Mouse (Mus musculus): ENCODE data around the gene Lix1. TPM values are rescaled to one million over a fixed set of nuclear protein-coding genes. Genes with fewer than 3 reads are reported as not detected.

Lix1 gene
- polyA plus RNA-seq, 1 experiment from 2014 or later: 4.8 TPM

GRCm38 (mm10) chr17:17408137-17408536 is 5.7 kb downstream of the Lix1 start:
- no peak overlapping the region for H3K9ac ChIP-seq (ENCODE audit: low read length)
- no peak for DNase-seq (ENCODE audit: low spot score)
- WGBS: 73% methylated on average over 6 of the region's 6 CpGs

GRCm38 (mm10) chr17:17408720-17409478 is 6.4 kb downstream of the Lix1 start:
- ATAC-seq (ENCODE audit: low FRiP score, low TSS enrichment) (no peak), DNase-seq (ENCODE audit: low spot score) (no peak)
- Histone ChIP-seq H3K4me1 (replicated peaks; ENCODE audit: control insufficient read depth, insufficient read depth) (no peaks in the 10 kb centered on the region), H3K27me3 (ENCODE audit: control insufficient read depth, insufficient read depth, low read length) (no peaks in the 10 kb centered on the region), H3K9ac (ENCODE audit: low read length) (no peak overlapping the region), H3K36me3 (ENCODE audit: control insufficient read depth, insufficient read depth, low read length) (no peaks in the 10 kb centered on the region), H3K4me2 (replicated peaks; ENCODE audit: low read depth) (no peak overlapping the region), H3K4me3 (ENCODE audit: low read depth, low read length) (no peak overlapping the region), H3K27ac (replicated peaks) (no peak overlapping the region), H3K9me3 (ENCODE audit: control insufficient read depth, low read length) (no peaks in the 10 kb centered on the region)
- 81% methylated on average over 6 of the region's 6 CpGs for WGBS
- TF ChIP-seq CTCF (IDR thresholded peaks at IDR 0.05; ENCODE audit: low read depth) (no peak), EP300 (optimal IDR thresholded peaks at IDR 0.05) (no peak)

More at GRCm38 (mm10) chr17:17408137-17408536, 5.7 kb downstream of the Lix1 start:
- H3K4me3 ChIP-seq (ENCODE audit: low read depth, low read length): no peak overlapping the region
- no peaks in the 10 kb centered on the region for H3K36me3 ChIP-seq (ENCODE audit: control insufficient read depth, insufficient read depth, low read length)
- H3K9me3 ChIP-seq (ENCODE audit: control insufficient read depth, low read length): no peaks in the 10 kb centered on the region
- no peak for ATAC-seq (ENCODE audit: low FRiP score, low TSS enrichment)
- TF ChIP-seq EP300 (optimal IDR thresholded peaks at IDR 0.05) (no peak), CTCF (IDR thresholded peaks at IDR 0.05; ENCODE audit: low read depth) (no peak)
- no peaks in the 10 kb centered on the region for H3K27me3 ChIP-seq (ENCODE audit: control insufficient read depth, insufficient read depth, low read length)
- H3K4me1 ChIP-seq (replicated peaks; ENCODE audit: control insufficient read depth, insufficient read depth): no peaks in the 10 kb centered on the region
- H3K27ac ChIP-seq (replicated peaks): no peak overlapping the region
- H3K4me2 ChIP-seq (replicated peaks; ENCODE audit: low read depth): no peak overlapping the region

DNA sequence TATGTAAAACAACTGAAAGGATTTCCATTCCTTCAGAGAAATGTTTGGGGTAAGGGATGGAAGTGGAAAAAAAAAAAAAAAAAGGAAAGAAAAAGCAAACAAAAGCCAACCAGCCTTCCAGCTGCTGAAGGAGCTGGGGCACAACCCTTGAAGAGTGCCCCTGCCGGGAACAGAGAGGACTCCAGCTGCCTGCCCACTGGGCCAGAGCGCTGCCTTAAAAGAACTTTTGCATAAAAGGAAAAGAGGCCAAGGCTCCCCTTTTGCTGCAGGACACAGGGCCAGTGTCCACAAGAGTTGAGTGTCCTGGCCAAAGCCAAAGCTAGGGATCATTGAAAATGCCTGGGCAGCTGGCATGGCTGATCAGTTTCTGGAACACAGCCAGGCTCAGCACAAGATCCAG is 7.1 kb downstream of the Lix1 start:
- no peaks in the 10 kb centered on the region for H3K9me3 ChIP-seq (ENCODE audit: control insufficient read depth, low read length)
- DNase-seq (ENCODE audit: low spot score) (no peak), ATAC-seq (ENCODE audit: low FRiP score, low TSS enrichment) (no peak)
- no peaks in the 10 kb centered on the region for H3K36me3 ChIP-seq (ENCODE audit: control insufficient read depth, insufficient read depth, low read length)
- no peak overlapping the region for H3K4me3 ChIP-seq (ENCODE audit: low read depth, low read length)
- no peak overlapping the region for H3K4me2 ChIP-seq (replicated peaks; ENCODE audit: low read depth)
- WGBS: 18% methylated on average over 2 of the region's 2 CpGs
- TF ChIP-seq EP300 (optimal IDR thresholded peaks at IDR 0.05) (no peak), CTCF (IDR thresholded peaks at IDR 0.05; ENCODE audit: low read depth) (no peak)
- H3K27me3 ChIP-seq (ENCODE audit: control insufficient read depth, insufficient read depth, low read length): no peaks in the 10 kb centered on the region
- no peak overlapping the region for H3K27ac ChIP-seq (replicated peaks)
- no peaks in the 10 kb centered on the region for H3K4me1 ChIP-seq (replicated peaks; ENCODE audit: control insufficient read depth, insufficient read depth)
- H3K9ac ChIP-seq (ENCODE audit: low read length): no peak overlapping the region

DNA sequence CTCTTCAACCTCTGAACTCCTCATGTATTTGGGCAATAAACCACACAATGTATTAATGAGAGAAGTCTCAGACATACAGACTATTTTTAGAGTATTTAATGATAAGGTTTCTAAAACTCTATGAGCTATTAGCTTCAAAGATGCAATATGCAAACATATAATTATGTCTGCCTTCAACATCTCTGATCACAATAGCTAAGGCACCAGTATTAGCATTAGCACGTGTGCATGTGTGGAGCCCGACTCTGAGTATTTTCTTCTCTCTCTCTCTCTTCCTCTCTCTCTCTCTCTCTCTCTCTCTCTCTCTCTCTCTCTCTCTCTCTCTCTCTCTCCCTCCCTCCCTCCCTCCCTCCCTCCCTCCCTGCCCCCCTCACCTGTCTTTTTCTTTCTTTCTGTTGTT is 9.0 kb downstream of the Lix1 start:
- Histone ChIP-seq H3K27ac (replicated peaks) (no peak overlapping the region), H3K9ac (ENCODE audit: low read length) (no peak overlapping the region), H3K9me3 (ENCODE audit: control insufficient read depth, low read length) (no peaks in the 10 kb centered on the region), H3K4me2 (replicated peaks; ENCODE audit: low read depth) (no peak overlapping the region), H3K27me3 (ENCODE audit: control insufficient read depth, insufficient read depth, low read length) (no peaks in the 10 kb centered on the region), H3K4me1 (replicated peaks; ENCODE audit: control insufficient read depth, insufficient read depth) (no peaks in the 10 kb centered on the region), H3K36me3 (ENCODE audit: control insufficient read depth, insufficient read depth, low read length) (no peaks in the 10 kb centered on the region), H3K4me3 (ENCODE audit: low read depth, low read length) (no peak overlapping the region)
- ATAC-seq (ENCODE audit: low FRiP score, low TSS enrichment): no peak
- 72% methylated on average over 2 of the region's 2 CpGs for WGBS
- TF ChIP-seq EP300 (optimal IDR thresholded peaks at IDR 0.05) (no peak), CTCF (IDR thresholded peaks at IDR 0.05; ENCODE audit: low read depth) (no peak)
- no peak for DNase-seq (ENCODE audit: low spot score)

DNA sequence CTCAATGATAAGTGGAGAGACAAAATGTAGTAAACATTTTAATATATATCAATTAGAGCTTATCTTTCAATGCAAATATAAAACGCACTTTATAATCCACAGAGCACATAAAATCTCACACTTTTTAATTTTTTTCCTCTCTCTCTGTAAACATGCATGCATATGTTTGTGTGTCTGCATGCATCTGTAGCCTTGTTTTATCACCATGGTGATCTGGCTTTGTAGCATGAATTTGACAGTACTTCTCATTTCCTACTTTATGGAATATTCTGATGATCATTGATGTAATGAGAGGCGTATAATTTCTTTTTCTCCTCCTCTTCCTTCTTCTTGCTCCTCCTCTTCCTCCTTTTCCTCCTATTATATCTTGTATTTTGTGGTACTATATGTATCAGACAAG is 9.7 kb downstream of the Lix1 start:
- Histone ChIP-seq H3K27ac (replicated peaks) (no peak overlapping the region), H3K9me3 (ENCODE audit: control insufficient read depth, low read length) (no peaks in the 10 kb centered on the region), H3K9ac (ENCODE audit: low read length) (no peak overlapping the region), H3K4me2 (replicated peaks; ENCODE audit: low read depth) (no peak overlapping the region), H3K36me3 (ENCODE audit: control insufficient read depth, insufficient read depth, low read length) (no peaks in the 10 kb centered on the region), H3K27me3 (ENCODE audit: control insufficient read depth, insufficient read depth, low read length) (no peaks in the 10 kb centered on the region), H3K4me1 (replicated peaks; ENCODE audit: control insufficient read depth, insufficient read depth) (no peaks in the 10 kb centered on the region), H3K4me3 (ENCODE audit: low read depth, low read length) (no peak overlapping the region)
- DNase-seq (ENCODE audit: low spot score) (no peak), ATAC-seq (ENCODE audit: low FRiP score, low TSS enrichment) (no peak)
- no peak for TF ChIP-seq EP300 (optimal IDR thresholded peaks at IDR 0.05)
- WGBS: 72% methylated on average over 2 of the region's 2 CpGs

DNA sequence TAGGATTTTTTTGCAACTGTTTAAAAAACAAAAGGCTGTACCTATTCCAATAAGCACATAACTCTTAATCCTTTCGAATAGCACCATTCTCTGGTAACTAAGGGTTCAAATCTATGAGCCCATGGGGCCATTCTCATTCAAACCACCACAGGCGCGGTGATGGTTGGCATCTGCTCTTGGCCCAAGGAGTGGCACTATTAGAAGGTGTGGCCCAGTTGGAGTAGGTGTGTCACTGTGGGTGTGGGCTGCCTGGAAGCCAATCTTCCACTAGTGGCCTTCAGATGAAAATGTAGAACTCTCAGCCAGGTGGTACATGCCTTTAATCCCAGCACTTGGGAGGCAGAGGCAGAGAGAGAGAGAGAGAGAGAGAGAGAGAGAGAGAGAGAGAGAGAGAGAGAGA is 11.7 kb downstream of the Lix1 start:
- DNase-seq (ENCODE audit: low spot score) (no peak), ATAC-seq (ENCODE audit: low FRiP score, low TSS enrichment) (no peak)
- Histone ChIP-seq H3K9ac (ENCODE audit: low read length) (no peak overlapping the region), H3K27ac (replicated peaks) (no peak overlapping the region), H3K27me3 (ENCODE audit: control insufficient read depth, insufficient read depth, low read length) (no peaks in the 10 kb centered on the region), H3K9me3 (ENCODE audit: control insufficient read depth, low read length) (no peaks in the 10 kb centered on the region), H3K36me3 (ENCODE audit: control insufficient read depth, insufficient read depth, low read length) (no peaks in the 10 kb centered on the region), H3K4me3 (ENCODE audit: low read depth, low read length) (no peak overlapping the region), H3K4me1 (replicated peaks; ENCODE audit: control insufficient read depth, insufficient read depth) (no peaks in the 10 kb centered on the region), H3K4me2 (replicated peaks; ENCODE audit: low read depth) (no peak overlapping the region)
- TF ChIP-seq CTCF (IDR thresholded peaks at IDR 0.05; ENCODE audit: low read depth): no peak
- no peak for TF ChIP-seq EP300 (optimal IDR thresholded peaks at IDR 0.05)
- 92% methylated on average over 3 of the region's 3 CpGs for WGBS
